Mouse (Mus musculus) forebrain, embryonic 13.5 days (tissue): ENCODE measurements around the gene Lmbrd2. TPM values are rescaled to one million over a fixed set of nuclear protein-coding genes. Genes with fewer than 3 reads are reported as not detected.
A peak's percentile ranks its signal among the peaks of the same experiment; 100 is the strongest.
"Not testable (repeated sequence)": the region's sequence is repeated elsewhere in the genome, so short reads cannot be mapped to it uniquely, and the experiment has no call there.

Experiments
- ATAC-seq: fragments of 200-750 bp; cut with Nextera tagmentation; 2 replicates; pipeline ENCODE4 v1.8.0; 2017
- H3K27ac ChIP-seq: fragments of 300-500 bp; sonication (generic); 2 replicates; pipeline ENCODE4 v1.5.1; 2015; ENCODE audit warnings: inconsistent platforms, mild to moderate bottlenecking, moderate library complexity
- H3K27me3 ChIP-seq: fragments of 300-500 bp; sonication (generic); 2 replicates; pipeline ENCODE4 v1.6.1; 2015; ENCODE audit warnings: mild to moderate bottlenecking, inconsistent platforms
- H3K36me3 ChIP-seq: fragments of 300-500 bp; sonication (generic); 2 replicates; pipeline ENCODE4 v1.6.1; 2015; ENCODE audit warnings: mild to moderate bottlenecking, inconsistent platforms; ENCODE audit not compliant: poor library complexity, severe bottlenecking
- H3K4me1 ChIP-seq: fragments of 300-500 bp; sonication (generic); 2 replicates; pipeline ENCODE4 v1.6.1; 2015; ENCODE audit warnings: inconsistent platforms
- H3K4me2 ChIP-seq: fragments of 300-500 bp; sonication (generic); 2 replicates; pipeline ENCODE4 v1.6.1; 2015; ENCODE audit warnings: inconsistent platforms, mild to moderate bottlenecking, moderate library complexity
- H3K4me3 ChIP-seq: fragments of 300-500 bp; sonication (generic); 2 replicates; pipeline ENCODE4 v1.5.1; 2015; ENCODE audit warnings: mild to moderate bottlenecking, inconsistent platforms
- H3K9ac ChIP-seq: fragments of 300-500 bp; sonication (generic); 2 replicates; pipeline ENCODE4 v1.6.1; 2015; ENCODE audit warnings: mild to moderate bottlenecking, inconsistent platforms
- H3K9me3 ChIP-seq: fragments of 300-500 bp; sonication (generic); replicated peaks from 2 replicates; pipeline ENCODE4 v1.6.1; 2016; ENCODE audit warnings: inconsistent platforms
- WGBS: fragments of 180-500 bp; shearing (Covaris S2); methylation state at CpG from one replicate; pipeline ENCODE4 v1.1.7; 2015; 5-methylcytosine and 5-hydroxymethylcytosine counted together
- polyA plus RNA-seq: library from polyadenylated mRNA; unstranded; fragments of >200 nt; fragmentation: Nextera tagmentation; extraction: Ambion mirVana; gene quantifications from 2 replicates; pipeline ENCODE4 v1.2.1, GENCODE M21; 2015

Lmbrd2 gene
- polyA plus RNA-seq, 1 experiment from 2014 or later: 2.9 TPM

GRCm38 (mm10) chr15:9140684-9141171 lies 378 bp downstream of the Lmbrd2 start:
- ATAC-seq: peak; percentile 87
- peak overlapping the region; percentile 77 for H3K27ac ChIP-seq
- H3K4me3 ChIP-seq: peak overlapping the region; percentile 90
- peak overlapping the region; percentile 83 for H3K4me2 ChIP-seq
- H3K27me3 ChIP-seq: no peaks in the 10 kb centered on the region
- no peaks in the 10 kb centered on the region for H3K9me3 ChIP-seq
- 1% methylated on average over 28 of the region's 37 CpGs for WGBS
- H3K4me1 ChIP-seq: peaks cover 30% of the 10 kb centered on the region
- peak overlapping the region; percentile 88 for H3K9ac ChIP-seq
- peaks cover 30% of the 10 kb centered on the region for H3K36me3 ChIP-seq

- Histone ChIP-seq H3K4me1 (no peaks in the 10 kb centered on the region), H3K4me2 (no peak within 1 kb of the TSS), H3K27me3 (no peaks in the 10 kb centered on the region), H3K4me3 (no peak within 1 kb of the TSS), H3K9me3 (no peaks in the 10 kb centered on the region), H3K36me3 (peaks cover 50% of the 10 kb centered on the region), H3K27ac (no peak within 1 kb of the TSS), H3K9ac (no peak within 1 kb of the TSS)
- ATAC-seq: no peak
Measured at GRCm38 (mm10) chr15:9155325-9155724, 15.0 kb downstream of the Lmbrd2 start, which contains the start of gene Skp2. Skp2 (minus strand) TSS chr15:9155425.

GRCm38 (mm10) chr15:9162557-9163070 lies 22.3 kb downstream of the Lmbrd2 start:
- no peak for ATAC-seq
- Histone ChIP-seq H3K36me3 (peaks cover 39% of the 10 kb centered on the region), H3K27ac (no peak overlapping the region), H3K9me3 (no peaks in the 10 kb centered on the region), H3K27me3 (no peaks in the 10 kb centered on the region), H3K4me1 (peaks cover 4% of the 10 kb centered on the region; the same call in 1 of the 2 replicates), H3K9ac (no peak overlapping the region), H3K4me3 (no peak overlapping the region), H3K4me2 (no peak overlapping the region)
- 45% methylated on average over 4 of the region's 4 CpGs for WGBS

- H3K4me3 ChIP-seq: no peak overlapping the region
- H3K27ac ChIP-seq: no peak overlapping the region
- ATAC-seq: no peak
- peaks cover 4% of the 10 kb centered on the region; the same call in 1 of the 2 replicates for H3K4me1 ChIP-seq
- 58% methylated on average over 6 of the region's 6 CpGs for WGBS
- no peaks in the 10 kb centered on the region for H3K9me3 ChIP-seq
- H3K4me2 ChIP-seq: no peak overlapping the region
- peaks cover 46% of the 10 kb centered on the region for H3K36me3 ChIP-seq
- no peak overlapping the region for H3K9ac ChIP-seq
- no peaks in the 10 kb centered on the region for H3K27me3 ChIP-seq
Measured at GRCm38 (mm10) chr15:9164125-9164524, 23.8 kb downstream of the Lmbrd2 start.

GRCm38 (mm10) chr15:9177038-9177437 lies 36.7 kb downstream of the Lmbrd2 start:
- Histone ChIP-seq H3K36me3 (peaks cover 41% of the 10 kb centered on the region), H3K4me1 (no peaks in the 10 kb centered on the region), H3K9me3 (no peaks in the 10 kb centered on the region), H3K27me3 (no peaks in the 10 kb centered on the region), H3K4me2 (no peak overlapping the region), H3K9ac (no peak overlapping the region), H3K4me3 (no peak overlapping the region), H3K27ac (no peak overlapping the region)
- 94% methylated on average over 3 of the region's 3 CpGs for WGBS
- ATAC-seq: no peak

GRCm38 (mm10) chr15:9183995-9184394 lies 43.6 kb downstream of the Lmbrd2 start:
- no peak for ATAC-seq
- H3K36me3 ChIP-seq: peaks cover 56% of the 10 kb centered on the region
- H3K27me3 ChIP-seq: no peaks in the 10 kb centered on the region
- no peaks in the 10 kb centered on the region for H3K4me1 ChIP-seq
- WGBS: 93% methylated on average over 5 of the region's 5 CpGs
- no peak overlapping the region for H3K4me2 ChIP-seq
- H3K9me3 ChIP-seq: no peaks in the 10 kb centered on the region
- H3K27ac ChIP-seq: no peak overlapping the region
- no peak overlapping the region for H3K4me3 ChIP-seq
- no peak overlapping the region for H3K9ac ChIP-seq

- Histone ChIP-seq H3K4me3 (no peak overlapping the region), H3K4me2 (no peak overlapping the region), H3K4me1 (no peaks in the 10 kb centered on the region), H3K27ac (no peak overlapping the region), H3K9me3 (no peaks in the 10 kb centered on the region), H3K36me3 (peaks cover 49% of the 10 kb centered on the region), H3K27me3 (no peaks in the 10 kb centered on the region), H3K9ac (no peak overlapping the region)
- 92% methylated on average over 2 of the region's 2 CpGs for WGBS
- ATAC-seq: no peak
Measured at GRCm38 (mm10) chr15:9189796-9190195, 49.4 kb downstream of the Lmbrd2 start.

- not testable (repeated sequence) for H3K27ac ChIP-seq, H3K9me3 ChIP-seq, H3K4me2 ChIP-seq, H3K4me3 ChIP-seq, ATAC-seq, H3K4me1 ChIP-seq, H3K9ac ChIP-seq, H3K27me3 ChIP-seq
- H3K36me3 ChIP-seq: peaks cover 43% of the 10 kb centered on the region
Measured at GRCm38 (mm10) chr15:9192685-9193084, 52.3 kb downstream of the Lmbrd2 start.

GRCm38 (mm10) chr15:9198421-9198820 lies 58.1 kb downstream of the Lmbrd2 start:
- Histone ChIP-seq H3K36me3 (peaks cover 26% of the 10 kb centered on the region), H3K4me1 (no peaks in the 10 kb centered on the region), H3K27me3 (no peaks in the 10 kb centered on the region), H3K9ac (no peak overlapping the region), H3K4me3 (no peak overlapping the region), H3K27ac (no peak overlapping the region), H3K4me2 (no peak overlapping the region), H3K9me3 (no peaks in the 10 kb centered on the region)
- 78% methylated on average over 6 of the region's 6 CpGs for WGBS
- no peak for ATAC-seq

- Histone ChIP-seq H3K9ac (no peak overlapping the region), H3K4me2 (no peak overlapping the region), H3K36me3 (no peaks in the 10 kb centered on the region), H3K27me3 (no peaks in the 10 kb centered on the region), H3K9me3 (no peaks in the 10 kb centered on the region), H3K4me3 (no peak overlapping the region), H3K27ac (no peak overlapping the region), H3K4me1 (no peaks in the 10 kb centered on the region)
- ATAC-seq: no peak
Measured at GRCm38 (mm10) chr15:9211891-9212290, 71.5 kb downstream of the Lmbrd2 start.

- 59% methylated on average over 3 of the region's 3 CpGs for WGBS
Measured at GRCm38 (mm10) chr15:9213026-9213425, 72.7 kb downstream of the Lmbrd2 start.

GRCm38 (mm10) chr15:9213431-9213830 lies 73.1 kb downstream of the Lmbrd2 start:
- not testable (repeated sequence) for H3K4me2 ChIP-seq, ATAC-seq, H3K4me1 ChIP-seq, H3K9ac ChIP-seq, H3K4me3 ChIP-seq, H3K27me3 ChIP-seq, H3K36me3 ChIP-seq, H3K9me3 ChIP-seq, H3K27ac ChIP-seq
- WGBS: 96% methylated on average over 7 of the region's 7 CpGs

More at GRCm38 (mm10) chr15:9213026-9213425, 72.7 kb downstream of the Lmbrd2 start:
- not testable (repeated sequence) for H3K27me3 ChIP-seq, H3K4me2 ChIP-seq, H3K4me1 ChIP-seq, H3K9me3 ChIP-seq, H3K27ac ChIP-seq, ATAC-seq, H3K36me3 ChIP-seq, H3K9ac ChIP-seq, H3K4me3 ChIP-seq

- H3K4me1 ChIP-seq: no peaks in the 10 kb centered on the region
- WGBS: 91% methylated on average over 5 of the region's 5 CpGs
- H3K27ac ChIP-seq: no peak overlapping the region
- no peaks in the 10 kb centered on the region for H3K27me3 ChIP-seq
- ATAC-seq: no peak
- no peak overlapping the region for H3K9ac ChIP-seq
- H3K9me3 ChIP-seq: no peaks in the 10 kb centered on the region
- H3K4me2 ChIP-seq: no peak overlapping the region
- no peak overlapping the region for H3K4me3 ChIP-seq
- no peaks in the 10 kb centered on the region for H3K36me3 ChIP-seq
Measured at GRCm38 (mm10) chr15:9216446-9216845, 76.1 kb downstream of the Lmbrd2 start.
